Mouse (Mus musculus): ENCODE measurements at regions not wholly inside any gene's neighbourhood (a gene's known extent, or its start where the extent isn't known, plus 50 kb on each side); places are given as distances from the start of the nearest gene placed in this dataset.
"Not testable (repeated sequence)": the region's sequence is repeated elsewhere in the genome, so short reads cannot be mapped to it uniquely, and the experiment has no call there.

GRCm38 (mm10) chr3:58228189-58228588 lies 186.3 kb upstream of the Tsc22d2 start:
- no peak for DNase-seq

- DNase-seq, result no peak
These were observed 182.8 kb upstream of the Tsc22d2 start for GRCm38 (mm10) chr3:58231746-58232145.

GRCm38 (mm10) chr3:58233296-58233695 lies 181.2 kb upstream of the Tsc22d2 start:
- no peak for DNase-seq

- DNase-seq, result no peak
These were observed 179.5 kb upstream of the Tsc22d2 start for GRCm38 (mm10) chr3:58234846-58235630.

GRCm38 (mm10) chr3:58238111-58238510 lies 176.4 kb upstream of the Tsc22d2 start:
- DNase-seq, result no peak

- DNase-seq, result no peak
These were observed 173.7 kb upstream of the Tsc22d2 start for GRCm38 (mm10) chr3:58240775-58241174.

GRCm38 (mm10) chr3:58245361-58245760 lies 169.2 kb upstream of the Tsc22d2 start:
- no peak for DNase-seq

GRCm38 (mm10) chr3:58247989-58248388 lies 166.5 kb upstream of the Tsc22d2 start:
- DNase-seq, result no peak

- DNase-seq, result no peak
These were observed 160.6 kb upstream of the Tsc22d2 start for GRCm38 (mm10) chr3:58253942-58254341.

GRCm38 (mm10) chr3:58267606-58268325 lies 146.7 kb upstream of the Tsc22d2 start:
- no peak for DNase-seq

- not testable (repeated sequence) for DNase-seq
These were observed 143.1 kb upstream of the Tsc22d2 start for GRCm38 (mm10) chr3:58271441-58271840.

GRCm38 (mm10) chr3:58281291-58281690 lies 133.2 kb upstream of the Tsc22d2 start:
- DNase-seq, result no peak

- not testable (repeated sequence) for DNase-seq
These were observed 130.1 kb upstream of the Tsc22d2 start for GRCm38 (mm10) chr3:58284371-58284770.

- DNase-seq, result no peak
These were observed 118.7 kb upstream of the Tsc22d2 start for GRCm38 (mm10) chr3:58295810-58296209.

GRCm38 (mm10) chr3:58300213-58300612 lies 114.3 kb upstream of the Tsc22d2 start:
- no peak for DNase-seq

GRCm38 (mm10) chr3:58300801-58301485 lies 113.6 kb upstream of the Tsc22d2 start:
- DNase-seq, result no peak

- no peak for DNase-seq
These were observed 112.2 kb upstream of the Tsc22d2 start for GRCm38 (mm10) chr3:58302322-58302721.

- no peak for DNase-seq
These were observed 110.8 kb upstream of the Tsc22d2 start for GRCm38 (mm10) chr3:58303746-58304145.

GRCm38 (mm10) chr3:58309601-58310000 lies 104.9 kb upstream of the Tsc22d2 start:
- DNase-seq, result no peak

GRCm38 (mm10) chr3:58310390-58310789 lies 104.1 kb upstream of the Tsc22d2 start:
- no peak for DNase-seq

GRCm38 (mm10) chr3:58311104-58311685 lies 103.3 kb upstream of the Tsc22d2 start:
- no peak for DNase-seq

GRCm38 (mm10) chr3:58312623-58313022 lies 101.9 kb upstream of the Tsc22d2 start:
- DNase-seq, result no peak

- no peak for DNase-seq
These were observed 99.3 kb upstream of the Tsc22d2 start for GRCm38 (mm10) chr3:58315236-58315635.
